Comparison of ENCODE assay signal across 12 mouse cellular contexts in genomic region chr1:88869885-88870284, GRCm38 (mm10).
DNase-seq lines count a peak whose midpoint lies in the region; ATAC-seq lines count a peak whose summit lies in the region.
"Had no signal": no experiment of that assay in that cellular context is flagged by ENCODE, and none has a peak within 500 bp of the region (broad histone marks: within the 10 kb centered on the region; RNA-seq: fewer than 3 reads in every experiment).

No protein-coding gene starts in this region.

- no peak overlapping the region for H3K4me3 ChIP-seq in heart, embryonic 10.5 days
- no peak overlapping the region for H3K4me3 ChIP-seq in kidney, embryonic 15.5 days (replicated peaks)
- no peak overlapping the region for H3K4me3 ChIP-seq in liver, embryonic 11.5 days (ENCODE audit: low read depth, low read length)
- H3K4me3 ChIP-seq: heart, embryonic 13.5 days had no signal

- 83% methylated on average over 4 of the region's 4 CpGs for WGBS in heart, embryonic 10.5 days
- 30% methylated on average over 4 of the region's 4 CpGs for WGBS in kidney, embryonic 15.5 days
- 86% methylated on average over 4 of the region's 4 CpGs for WGBS in liver, embryonic 11.5 days

- DNase-seq in heart, embryonic 10.5 days (ENCODE audit: low spot score): peak; percentile 30
- no peak for DNase-seq in heart, adult 9 months (ENCODE audit: low spot score in 2 of 2)
- DNase-seq in 3T3-L1 (ENCODE audit: low read depth, low spot score): peak; percentile 77
- DNase-seq in cerebellum, postnatal 14 days: peak; percentile 75 to 77
- no peak for DNase-seq in liver, embryonic 11.5 days (ENCODE audit: low spot score)
- no peak for DNase-seq in thymus, postnatal 25 days
- no peak for DNase-seq in gastrocnemius, postnatal 36 days
- DNase-seq: adrenal gland, adult 8-10 months; liver, postnatal 0 days had no signal

- intact Hi-C loops in gastrocnemius, postnatal 36 days (cut with DNase I): no loop called here

- H3K36me3 ChIP-seq in heart, embryonic 10.5 days: no peaks in the 10 kb centered on the region
- no peaks in the 10 kb centered on the region for H3K36me3 ChIP-seq in kidney, embryonic 15.5 days
- H3K36me3 ChIP-seq in liver, embryonic 11.5 days (ENCODE audit: control insufficient read depth, insufficient read depth, low read length): no peaks in the 10 kb centered on the region
- H3K36me3 ChIP-seq: heart, embryonic 13.5 days had no signal

- H3K27ac ChIP-seq in heart, embryonic 10.5 days: no peak overlapping the region
- peak overlapping the region; percentile 59 for H3K27ac ChIP-seq in kidney, embryonic 15.5 days
- no peak overlapping the region for H3K27ac ChIP-seq in liver, embryonic 11.5 days (ENCODE audit: low read depth, low read length)
- H3K27ac ChIP-seq: heart, embryonic 13.5 days had no signal

- no peaks in the 10 kb centered on the region for H3K27me3 ChIP-seq in heart, embryonic 10.5 days (ENCODE audit: insufficient read depth, poor library complexity, severe bottlenecking)
- H3K27me3 ChIP-seq in kidney, embryonic 15.5 days: no peaks in the 10 kb centered on the region
- no peaks in the 10 kb centered on the region for H3K27me3 ChIP-seq in liver, embryonic 11.5 days (replicated peaks; ENCODE audit: control insufficient read depth, insufficient read depth, low read length)
- H3K27me3 ChIP-seq: heart, embryonic 13.5 days had no signal

- 0 out of 2 replicates have a peak overlapping the region, but pooled peaks have one; percentile 5 for H3K4me2 ChIP-seq in kidney, embryonic 15.5 days
- no peak overlapping the region for H3K4me2 ChIP-seq in liver, embryonic 11.5 days
- H3K4me2 ChIP-seq: heart, embryonic 13.5 days had no signal

- peak; percentile 79 for ATAC-seq in kidney, embryonic 15.5 days (replicated peaks; ENCODE audit: low FRiP score)
- ATAC-seq in liver, embryonic 11.5 days (replicated peaks; ENCODE audit: low FRiP score): no peak
- ATAC-seq: intestine, embryonic 16.5 days; liver, postnatal 0 days had no signal

- no peak overlapping the region for H3K9ac ChIP-seq in kidney, embryonic 15.5 days
- H3K9ac ChIP-seq in liver, embryonic 11.5 days (ENCODE audit: low read depth, low read length): no peak overlapping the region
- H3K9ac ChIP-seq: heart, embryonic 13.5 days; liver, postnatal 0 days had no signal

- H3K9me3 ChIP-seq in heart, embryonic 10.5 days: no peaks in the 10 kb centered on the region
- H3K9me3 ChIP-seq in kidney, embryonic 15.5 days (replicated peaks): no peaks in the 10 kb centered on the region
- no peaks in the 10 kb centered on the region; the same call in 1 of the 2 replicates for H3K9me3 ChIP-seq in liver, embryonic 11.5 days (ENCODE audit: control insufficient read depth, low read length)

- H3K4me1 ChIP-seq in heart, embryonic 10.5 days: peaks cover 4% of the 10 kb centered on the region; the same call in 1 of the 2 replicates
- H3K4me1 ChIP-seq in kidney, embryonic 15.5 days: peaks cover 28% of the 10 kb centered on the region
- no peaks in the 10 kb centered on the region for H3K4me1 ChIP-seq in liver, embryonic 11.5 days (replicated peaks; ENCODE audit: control insufficient read depth, insufficient read depth, low read length)
- H3K4me1 ChIP-seq: heart, embryonic 13.5 days had no signal

Comparison
In these comparisons a context has a peak if more than half of its experiments do, and no peak if none do; other contexts are left out.
1. DNase-seq: peak in heart, embryonic 10.5 days (single experiment), 3T3-L1 (single experiment) and cerebellum, postnatal 14 days (2 of 2); none in heart, adult 9 months (0 of 2), liver, embryonic 11.5 days (single experiment), thymus, postnatal 25 days (single experiment) and gastrocnemius, postnatal 36 days (0 of 2).